Mouse (Mus musculus) heart, adult 2 months (tissue): Measurements from ENCODE around the gene Sarnp.
A peak's percentile ranks its signal among the peaks of the same experiment; 100 is the strongest.

Source experiments
- CTCF ChIP-seq: fragments of 200-600 bp; IDR thresholded peaks from 2 replicates; pipeline ENCODE4 v1.8.1; 2022; ENCODE audit warnings: antibody characterized with exemption, mild to moderate bottlenecking, moderate library complexity
- EP300 ChIP-seq: fragments of 200-500 bp; IDR thresholded peaks from 2 replicates; pipeline ENCODE4 v1.6.1; 2011; ENCODE audit warnings: low read depth, low read length, control low read depth; ENCODE audit not compliant: insufficient read depth
- POLR2A ChIP-seq: fragments of 200-500 bp; IDR thresholded peaks from 2 replicates; pipeline ENCODE4 v1.6.1; 2011; ENCODE audit warnings: mild to moderate bottlenecking, low read depth, low read length, control low read depth; ENCODE audit not compliant: insufficient read depth

GRCm38 (mm10) chr10:128837400-128837799 lies 20.3 kb downstream of the Sarnp start:
- TF ChIP-seq EP300 (no peak), POLR2A (no peak), CTCF (peak; percentile 53)
